Mouse (Mus musculus) telencephalon, adult 2 months (tissue): ENCODE measurements around the gene Pdcd1lg2.

ENCODE experiments used
- DNase-seq: peaks from one replicate; pipeline ENCODE4 v3.0.0-alpha.2; 2011; ENCODE audit warnings: low read depth, low spot score

Pdcd1lg2 gene

DNA sequence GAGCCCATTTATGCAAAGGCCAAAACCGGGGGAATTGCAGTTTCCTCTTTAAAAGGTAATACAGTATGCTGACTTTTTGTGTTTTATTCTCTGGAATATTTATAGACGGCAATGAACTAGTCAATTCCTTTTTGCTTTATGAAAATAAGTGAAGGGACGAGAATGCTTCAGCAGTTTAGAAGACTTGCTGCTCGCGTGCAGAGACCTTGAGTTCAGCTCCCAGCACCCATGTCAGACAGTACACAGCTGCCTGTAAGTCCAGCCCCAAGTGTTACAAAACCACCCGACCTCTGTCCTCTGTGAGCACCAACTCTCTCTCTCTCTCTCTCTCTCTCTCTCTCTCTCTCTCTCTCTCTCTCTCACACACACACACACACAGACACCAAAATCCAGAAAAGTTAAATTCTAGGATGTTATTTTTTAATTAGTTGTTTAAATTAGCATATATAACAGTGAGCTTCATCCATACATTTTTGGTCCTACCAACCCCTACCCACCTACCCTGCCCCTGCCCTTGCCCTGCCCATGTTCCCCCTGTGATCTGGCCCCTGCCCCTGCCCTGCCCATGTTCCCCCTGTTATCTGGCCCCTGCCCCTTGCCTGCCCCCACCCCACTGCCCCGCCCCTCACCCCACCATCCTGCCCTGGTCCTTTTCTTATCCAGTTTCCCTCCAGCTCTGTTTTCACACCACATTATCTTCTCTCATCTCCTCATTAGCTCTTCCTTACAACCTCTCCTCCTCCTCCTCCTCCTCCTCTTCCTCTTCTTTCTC, 86.3 kb downstream of the Pdcd1lg2 start:
- no peak for DNase-seq

DNA sequence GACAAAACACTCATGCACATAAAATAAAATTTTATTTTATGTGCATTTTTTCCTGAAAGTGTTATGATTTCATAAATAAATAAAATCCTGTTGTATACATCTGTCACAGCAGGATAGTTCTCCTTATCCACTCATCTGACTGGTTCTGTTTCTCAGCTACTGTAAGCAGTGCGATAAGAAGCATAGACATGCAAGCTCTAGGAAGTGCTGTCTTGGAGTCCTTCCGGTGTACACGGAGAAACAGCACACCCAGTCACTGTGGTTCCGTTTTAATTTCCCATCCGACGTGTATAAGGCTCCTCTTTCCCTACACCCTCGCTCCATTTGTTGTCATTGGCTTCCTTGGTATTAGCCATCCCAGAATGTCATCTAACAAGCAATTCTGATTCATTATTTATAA, 87.2 kb downstream of the Pdcd1lg2 start:
- DNase-seq = no peak

DNA sequence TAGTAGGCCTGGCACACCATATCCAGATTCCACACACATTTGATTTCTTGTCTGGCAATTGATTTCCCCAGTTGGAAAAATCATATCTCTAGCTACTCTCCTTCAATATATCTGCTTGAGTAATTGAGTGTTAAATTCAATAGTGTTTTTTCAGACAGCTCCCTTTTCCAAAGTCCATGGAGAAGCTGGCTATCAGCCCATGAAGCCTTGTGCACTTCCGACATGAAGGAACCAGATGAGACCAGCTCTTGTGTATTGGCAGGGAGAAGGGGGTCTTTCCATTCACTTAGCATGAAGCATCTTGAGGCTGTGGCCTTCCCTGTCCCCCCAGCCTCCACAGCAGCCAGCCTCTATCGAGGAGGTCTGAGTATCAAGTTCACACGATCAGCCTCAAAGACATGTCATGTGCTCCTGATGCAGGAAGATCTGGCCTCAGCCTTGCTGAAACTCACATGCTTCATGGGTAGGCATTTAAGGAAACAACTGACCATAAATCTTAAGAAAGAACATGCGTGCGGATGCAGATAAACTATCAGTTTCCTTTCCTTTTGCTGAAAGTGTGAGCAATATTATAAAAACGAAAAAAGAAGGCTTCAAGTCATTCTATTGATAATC, 88.2 kb downstream of the Pdcd1lg2 start:
- DNase-seq = no peak

DNA sequence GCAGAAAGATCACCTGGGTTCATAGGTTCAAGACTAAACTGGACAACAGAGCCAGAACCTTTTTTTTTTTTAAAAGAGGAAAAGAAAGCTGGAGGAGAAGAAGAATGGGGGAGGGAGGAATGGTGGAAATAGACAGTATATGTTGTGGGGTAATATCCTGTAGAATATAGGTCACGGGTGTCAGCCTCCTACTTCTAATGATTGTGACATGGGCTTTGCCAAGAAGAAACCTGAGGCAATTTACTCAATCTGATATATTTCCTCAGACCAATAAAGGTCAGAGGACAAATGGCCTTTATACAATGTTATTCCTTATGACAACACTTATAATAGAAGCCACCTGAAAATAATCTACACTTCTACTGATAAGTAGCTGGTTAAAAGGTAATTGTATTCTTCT, 89.6 kb downstream of the Pdcd1lg2 start:
- no peak for DNase-seq

DNA sequence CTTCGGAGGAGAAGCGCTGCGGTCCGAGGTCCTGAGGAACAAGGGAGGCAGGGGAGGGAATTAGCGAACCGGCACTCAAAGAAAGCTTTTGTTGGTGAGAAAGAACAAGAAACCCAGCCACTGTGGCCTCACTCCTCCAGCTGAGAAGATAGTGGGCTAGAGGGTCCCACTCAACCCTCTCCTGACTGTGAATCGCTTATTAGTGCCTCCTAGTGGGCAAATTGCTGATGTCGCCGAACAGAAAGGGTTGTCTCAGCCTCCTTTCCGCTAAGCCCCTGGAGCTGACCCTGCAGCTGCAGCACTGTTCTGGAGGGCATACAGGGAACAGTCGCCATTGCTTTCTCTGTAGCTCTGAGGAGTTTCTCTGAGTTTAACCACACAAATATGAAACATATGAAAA, 90.4 kb downstream of the Pdcd1lg2 start:
- DNase-seq = no peak

DNA sequence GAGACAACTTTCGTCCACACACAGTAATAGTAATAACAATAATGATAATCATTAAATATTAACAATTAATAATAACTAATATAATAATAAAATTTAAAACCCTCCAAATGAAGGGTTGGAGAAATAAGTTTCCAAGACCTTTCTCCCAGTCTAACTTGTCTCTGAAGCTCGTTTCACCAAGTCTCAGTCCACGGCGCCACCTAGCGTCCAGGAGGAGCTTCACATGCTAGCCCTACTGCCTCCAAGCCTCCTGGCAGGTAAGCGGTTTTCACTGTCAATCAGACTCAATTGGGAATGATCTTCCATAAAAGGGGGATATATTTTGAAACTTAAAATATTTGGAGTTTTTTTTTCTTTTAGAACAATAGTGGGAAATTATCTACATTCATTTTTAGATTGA, 90.8 kb downstream of the Pdcd1lg2 start:
- DNase-seq = peak; percentile 50

DNA sequence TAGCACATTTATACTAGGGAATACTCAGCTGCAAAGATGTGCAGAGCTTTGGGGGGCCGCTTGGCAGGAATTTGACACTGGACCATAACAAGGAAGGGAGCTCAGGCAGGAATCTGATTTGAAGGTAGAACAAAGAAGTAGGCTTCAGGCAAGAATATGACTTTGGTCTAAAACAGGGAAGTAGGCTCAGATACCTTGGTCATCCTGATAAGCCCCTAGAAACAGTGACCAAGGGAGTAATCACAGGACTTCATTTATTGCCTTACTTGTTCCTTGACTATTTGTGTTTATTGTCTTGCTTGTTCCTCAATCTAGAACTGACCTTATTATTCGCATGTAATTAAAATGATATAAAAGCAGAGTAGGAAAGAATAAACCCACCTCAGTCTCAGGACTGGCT, 93.4 kb downstream of the Pdcd1lg2 start:
- no peak for DNase-seq

DNA sequence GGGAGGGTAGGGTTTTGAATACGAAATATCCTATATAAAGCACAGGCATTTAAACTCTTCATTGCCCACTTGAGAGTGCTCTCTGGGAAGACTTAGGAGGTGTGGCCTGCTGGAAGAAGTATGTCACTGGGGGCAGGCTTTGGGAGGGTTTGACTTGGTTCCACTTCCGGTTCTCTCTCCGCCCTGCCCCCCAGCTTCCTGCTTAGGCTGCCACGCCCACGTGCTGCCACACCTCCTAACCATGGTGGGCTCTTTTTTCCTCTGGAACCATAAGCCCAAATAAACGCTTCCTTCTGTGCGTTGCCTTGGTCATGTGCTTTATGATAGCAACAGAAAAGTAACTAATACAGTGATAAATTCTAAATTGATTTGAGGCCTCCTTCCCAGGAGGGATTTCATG, 94.9 kb downstream of the Pdcd1lg2 start:
- no peak for DNase-seq

DNA sequence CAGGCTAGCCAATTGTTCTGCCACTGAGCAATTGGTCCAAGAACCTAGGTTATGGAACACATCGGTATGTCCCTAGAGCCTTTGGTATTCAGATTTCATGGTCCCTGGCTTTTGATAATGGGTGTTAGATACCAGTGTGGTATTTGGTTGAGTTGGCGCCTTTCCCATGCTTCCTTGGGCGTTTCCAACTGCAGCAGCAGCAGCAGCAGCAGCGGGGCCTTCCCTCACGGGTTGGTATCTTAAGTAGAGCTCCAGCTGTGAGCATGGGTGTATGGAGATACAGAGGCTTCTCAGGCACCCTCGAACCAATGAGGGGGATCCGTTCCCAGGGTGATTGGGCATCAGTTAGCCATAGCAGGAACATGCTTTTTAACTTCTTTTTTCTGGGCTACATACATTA, 97.5 kb downstream of the Pdcd1lg2 start:
- DNase-seq = no peak

DNA sequence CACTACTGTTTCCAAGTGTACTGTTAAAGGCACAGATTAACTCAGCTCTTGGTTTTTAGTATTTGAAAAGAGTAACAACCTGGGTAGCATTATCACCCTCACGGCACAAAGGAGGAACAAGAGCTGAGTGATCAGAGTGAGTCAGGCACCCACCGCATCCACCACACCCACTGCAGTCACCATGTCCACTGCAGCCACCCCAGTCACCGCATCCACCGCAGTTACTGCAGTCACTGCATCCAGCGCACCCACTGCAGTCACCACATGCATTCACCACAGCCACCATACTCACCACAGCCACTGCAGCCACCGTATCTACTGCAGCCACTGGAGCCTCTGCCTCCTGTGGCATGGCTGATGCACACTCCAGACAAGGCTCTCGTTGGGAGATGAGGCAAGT, 99.1 kb downstream of the Pdcd1lg2 start:
- no peak for DNase-seq

DNA sequence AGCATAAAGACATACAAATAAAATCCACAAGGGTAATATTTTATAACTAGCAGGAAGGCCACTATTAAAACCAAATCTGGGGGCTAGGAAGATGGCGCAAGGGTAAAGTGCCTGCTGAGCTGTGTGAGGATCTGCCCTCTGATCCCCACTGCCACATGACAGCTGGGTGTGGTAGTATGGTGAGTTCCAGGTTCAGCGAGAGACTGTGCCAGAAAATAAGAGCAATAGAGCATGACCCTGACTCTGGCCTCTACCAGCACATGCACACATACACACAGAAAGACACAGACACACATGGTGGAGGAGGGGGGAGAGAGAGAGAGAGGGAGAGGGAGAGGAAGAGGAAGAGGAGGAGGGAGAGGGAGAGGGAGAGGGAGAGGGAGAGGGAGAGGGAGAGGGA, 101.1 kb downstream of the Pdcd1lg2 start:
- no peak for DNase-seq

DNA sequence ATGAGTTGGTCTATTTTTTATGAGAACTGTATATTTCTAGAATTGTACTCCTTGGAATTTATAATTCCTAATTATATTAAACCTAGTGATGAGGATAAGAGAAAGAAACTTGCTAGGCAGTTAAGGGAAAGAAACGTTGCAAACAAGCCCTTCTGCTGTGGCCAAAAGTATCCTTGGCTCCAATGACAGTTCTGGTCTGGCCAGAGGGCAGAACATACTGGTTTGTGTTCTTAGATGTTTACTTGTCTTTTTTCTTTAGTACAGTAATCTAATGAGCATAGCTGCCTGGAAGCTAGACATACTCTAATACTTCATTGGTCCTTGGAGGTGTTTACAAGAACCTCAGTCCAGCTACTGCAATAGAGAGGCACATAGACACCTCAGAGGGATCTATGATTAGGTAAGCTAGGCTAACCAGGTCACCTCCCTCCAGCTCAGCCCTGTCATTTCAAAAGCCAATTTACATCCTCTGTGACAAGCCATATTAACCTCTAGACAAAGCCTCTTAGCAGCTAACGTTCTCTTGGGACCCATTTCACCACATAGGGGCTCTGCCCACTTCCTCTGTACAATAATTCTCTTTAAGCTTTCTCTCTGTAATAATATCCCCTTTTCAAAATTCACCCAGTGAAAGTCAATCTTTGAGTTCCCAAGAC, 102.5 kb downstream of the Pdcd1lg2 start:
- no peak for DNase-seq

DNA sequence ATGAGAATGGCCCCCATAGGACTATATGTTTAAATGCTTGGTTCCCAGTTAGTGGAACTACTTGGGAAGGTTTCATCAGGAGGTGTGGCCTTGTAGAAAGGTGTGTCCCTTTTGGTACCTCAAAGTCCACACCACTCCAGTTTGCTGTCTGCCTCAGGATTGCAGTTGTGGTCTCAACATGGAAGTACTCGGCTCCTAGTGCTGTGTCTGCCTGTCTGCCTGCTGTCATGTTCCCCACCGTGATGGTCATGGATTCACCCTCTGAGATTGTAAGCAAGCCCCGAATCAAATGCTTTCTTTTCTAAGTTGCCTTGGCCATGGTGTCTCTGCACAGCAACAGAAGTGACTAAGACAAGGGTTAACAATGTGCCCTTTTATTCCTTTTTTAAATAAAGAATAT, 103.4 kb downstream of the Pdcd1lg2 start:
- DNase-seq = no peak

DNA sequence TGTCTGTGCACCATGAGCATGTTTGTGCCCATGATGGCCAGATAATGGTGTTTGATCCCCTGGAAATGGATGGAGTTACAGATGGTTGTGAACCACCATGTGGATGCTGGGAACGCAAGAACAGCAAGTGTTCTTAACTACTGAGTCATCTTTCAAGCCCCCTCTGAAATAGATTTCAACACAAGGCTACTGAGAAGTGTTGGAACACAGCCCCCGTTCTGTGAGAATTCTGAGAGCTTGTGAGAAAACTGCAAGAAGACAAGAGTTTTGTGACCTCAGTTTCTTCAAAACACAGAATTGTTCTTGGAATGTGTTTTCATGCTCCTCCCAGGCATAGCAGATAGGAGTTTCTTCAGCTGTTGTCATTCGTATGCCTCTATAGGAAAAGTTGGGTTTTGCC, 104.7 kb downstream of the Pdcd1lg2 start:
- DNase-seq = peak; percentile 21

DNA sequence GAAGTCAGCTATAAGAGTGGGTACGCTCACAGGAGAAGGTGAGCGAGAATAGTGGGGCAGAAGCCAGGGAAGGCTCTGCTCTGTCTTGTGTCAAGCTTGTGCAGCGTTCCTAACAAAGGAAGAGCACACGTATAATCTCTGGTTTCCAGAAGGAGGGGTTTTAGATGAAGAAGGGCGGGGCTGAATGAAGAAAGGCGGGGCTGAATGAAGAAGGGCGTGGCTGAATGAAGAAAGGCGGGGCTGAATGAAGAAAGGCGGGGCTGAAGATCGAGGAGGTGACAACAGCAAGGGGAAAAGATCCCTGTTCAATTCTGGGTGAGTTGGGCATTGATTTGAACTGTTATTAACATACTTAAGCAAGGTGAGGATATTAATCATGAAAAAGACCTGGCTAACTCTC, 105.3 kb downstream of the Pdcd1lg2 start:
- no peak for DNase-seq

DNA sequence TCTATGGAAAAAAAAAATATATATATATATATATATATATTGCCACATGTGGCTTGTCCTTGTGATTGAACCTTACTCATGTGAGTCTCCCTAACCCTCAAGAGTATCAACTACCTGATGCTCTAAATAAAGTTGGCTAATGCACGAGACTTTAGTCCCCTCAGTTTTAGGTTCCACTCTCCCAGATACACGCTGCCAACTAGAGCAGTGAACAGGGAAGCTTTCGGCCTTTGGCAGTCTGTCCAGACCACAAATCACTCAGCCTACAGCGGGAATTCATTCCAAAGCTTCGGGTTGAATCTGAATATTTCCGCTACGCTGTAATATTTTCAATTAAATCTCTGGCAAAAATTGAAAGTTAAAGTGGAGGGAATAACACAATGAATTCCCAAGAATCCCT, 107.7 kb downstream of the Pdcd1lg2 start:
- DNase-seq = no peak

DNA sequence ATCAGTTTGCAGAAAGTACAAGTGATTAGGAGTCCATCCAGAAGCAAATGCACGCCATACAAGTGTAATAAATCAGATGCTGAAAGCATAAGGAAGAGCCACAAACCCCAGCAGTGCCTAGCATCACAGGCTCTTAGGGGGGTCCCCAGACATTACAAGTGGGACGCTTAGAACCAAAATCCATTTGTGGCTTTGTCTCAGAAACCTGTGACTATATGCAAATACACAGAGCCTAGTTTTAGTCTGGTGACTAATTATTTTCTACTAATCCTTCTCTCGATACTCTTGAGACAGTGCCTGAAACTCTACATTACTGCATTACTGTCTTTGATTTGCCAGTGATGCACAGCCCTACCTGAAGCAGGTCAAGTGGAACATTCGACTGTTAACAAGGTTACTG, 108.2 kb downstream of the Pdcd1lg2 start:
- no peak for DNase-seq
